Mouse (Mus musculus): ENCODE data around the gene Ankib1. TPM values are rescaled to one million over a fixed set of nuclear protein-coding genes. Genes with fewer than 3 reads are reported as not detected.
A peak's percentile ranks its signal among the peaks of the same experiment; 100 is the strongest.

Ankib1 gene
- polyA plus RNA-seq, 1 experiment, result 9.0 TPM

GRCm38 (mm10) chr5:3646991-3647707 lies 155.6 kb downstream of the Ankib1 start:
- no peak for TF ChIP-seq POLR2A (IDR thresholded peaks at IDR 0.05; ENCODE audit: control insufficient read depth, low read depth, low read length)
- no peak for TF ChIP-seq CTCF (IDR thresholded peaks at IDR 0.05; ENCODE audit: control insufficient read depth, insufficient read depth, insufficient replicate concordance, low read depth, low read length)
- H3K27ac ChIP-seq (ENCODE audit: control insufficient read depth, insufficient read depth, low read depth, low read length), result peak overlapping the region; percentile 86

DNA sequence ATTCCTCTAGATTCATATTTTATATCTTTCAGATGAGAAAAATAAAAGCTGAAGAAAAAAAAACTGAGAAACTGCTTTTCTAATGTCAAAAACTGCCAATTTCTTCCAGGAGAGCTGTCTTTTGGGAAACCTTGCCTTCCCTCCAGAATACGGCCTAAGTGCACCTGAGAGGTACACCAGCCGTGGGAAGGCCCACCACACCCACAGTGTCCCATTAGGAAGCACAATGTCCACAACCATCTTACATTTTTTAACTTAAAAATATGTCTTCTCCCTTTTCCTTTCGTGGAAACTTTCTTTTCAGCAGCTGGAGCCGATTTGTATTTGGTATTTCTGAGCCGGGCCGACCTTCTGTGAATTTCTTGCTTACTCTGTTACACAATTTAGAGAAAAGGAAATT lies 156.2 kb downstream of the Ankib1 start:
- peaks cover 2% of the 10 kb centered on the region; the same call in 1 of the 2 replicates for H3K4me1 ChIP-seq (ENCODE audit: control insufficient read depth, insufficient read depth, low read length)
- H3K4me3 ChIP-seq (ENCODE audit: control insufficient read depth, low read depth, low read length), result peak overlapping the region; percentile 52; the same call in 1 of the 2 replicates
- H3K36me3 ChIP-seq (ENCODE audit: control insufficient read depth, insufficient read depth, low read length), result no peaks in the 10 kb centered on the region
- H3K27me3 ChIP-seq (ENCODE audit: control insufficient read depth, insufficient read depth, low read length), result no peaks in the 10 kb centered on the region
- no peak overlapping the region for H3K27ac ChIP-seq (ENCODE audit: control insufficient read depth, insufficient read depth, low read depth, low read length)
- TF ChIP-seq CTCF (IDR thresholded peaks at IDR 0.05; ENCODE audit: control insufficient read depth, insufficient read depth, insufficient replicate concordance, low read depth, low read length) (no peak), POLR2A (IDR thresholded peaks at IDR 0.05; ENCODE audit: control insufficient read depth, low read depth, low read length) (no peak)

More at GRCm38 (mm10) chr5:3646991-3647707, 155.6 kb downstream of the Ankib1 start:
- Histone ChIP-seq H3K4me1 (ENCODE audit: control insufficient read depth, insufficient read depth, low read length) (peaks cover 2% of the 10 kb centered on the region; the same call in 1 of the 2 replicates), H3K36me3 (ENCODE audit: control insufficient read depth, insufficient read depth, low read length) (no peaks in the 10 kb centered on the region), H3K4me3 (ENCODE audit: control insufficient read depth, low read depth, low read length) (peak overlapping the region; percentile 92), H3K27me3 (ENCODE audit: control insufficient read depth, insufficient read depth, low read length) (no peaks in the 10 kb centered on the region)

- no peak overlapping the region for H3K27ac ChIP-seq (ENCODE audit: control insufficient read depth, insufficient read depth, low read depth, low read length)
- H3K36me3 ChIP-seq (ENCODE audit: control insufficient read depth, insufficient read depth, low read length), result peaks cover 3% of the 10 kb centered on the region; the same call in 1 of the 2 replicates
- H3K4me1 ChIP-seq (ENCODE audit: control insufficient read depth, insufficient read depth, low read length), result peaks cover 2% of the 10 kb centered on the region; the same call in 1 of the 2 replicates
- no peaks in the 10 kb centered on the region for H3K27me3 ChIP-seq (ENCODE audit: control insufficient read depth, insufficient read depth, low read length)
- TF ChIP-seq POLR2A (IDR thresholded peaks at IDR 0.05; ENCODE audit: control insufficient read depth, low read depth, low read length) (no peak), CTCF (IDR thresholded peaks at IDR 0.05; ENCODE audit: control insufficient read depth, insufficient read depth, insufficient replicate concordance, low read depth, low read length) (no peak)
- no peak overlapping the region for H3K4me3 ChIP-seq (ENCODE audit: control insufficient read depth, low read depth, low read length)
These were observed 157.4 kb downstream of the Ankib1 start for GRCm38 (mm10) chr5:3645326-3645725.

DNA sequence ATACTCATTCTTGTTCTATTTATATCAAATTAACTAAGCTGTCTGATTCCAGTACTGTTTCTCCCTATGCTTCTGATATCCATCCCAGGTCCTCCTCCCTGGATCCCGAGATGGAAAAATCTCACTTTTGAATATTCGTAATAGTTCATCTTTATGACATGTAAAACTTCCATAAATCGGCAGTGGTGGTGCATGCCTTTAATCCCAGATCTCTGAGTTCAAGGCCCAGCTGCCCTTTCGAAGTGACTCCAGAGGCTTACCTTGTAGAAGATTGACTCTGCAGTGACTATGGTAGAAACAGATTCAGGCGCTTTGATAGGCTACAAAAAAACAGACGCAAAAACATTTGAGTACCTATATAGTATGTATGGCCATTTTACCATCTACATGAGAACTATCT lies 158.1 kb downstream of the Ankib1 start:
- H3K4me1 ChIP-seq (ENCODE audit: control insufficient read depth, insufficient read depth, low read length), result peaks cover 2% of the 10 kb centered on the region; the same call in 1 of the 2 replicates
- no peak overlapping the region for H3K4me3 ChIP-seq (ENCODE audit: control insufficient read depth, low read depth, low read length)
- H3K36me3 ChIP-seq (ENCODE audit: control insufficient read depth, insufficient read depth, low read length), result peaks cover 3% of the 10 kb centered on the region; the same call in 1 of the 2 replicates
- no peaks in the 10 kb centered on the region for H3K27me3 ChIP-seq (ENCODE audit: control insufficient read depth, insufficient read depth, low read length)
- H3K27ac ChIP-seq (ENCODE audit: control insufficient read depth, insufficient read depth, low read depth, low read length), result no peak overlapping the region
- TF ChIP-seq POLR2A (IDR thresholded peaks at IDR 0.05; ENCODE audit: control insufficient read depth, low read depth, low read length) (no peak), CTCF (IDR thresholded peaks at IDR 0.05; ENCODE audit: control insufficient read depth, insufficient read depth, insufficient replicate concordance, low read depth, low read length) (no peak)

Other genes starting within 250 kb of the Ankib1 start
- gene 1700109H08Rik, start 231.4 kb downstream of the Ankib1 start, polyA plus RNA-seq (2012; rRNA removed), result 40.0 and 46.6 TPM in 2 replicates
- 2.5 and 3.8 TPM in 2 replicates for gene Pex1, start 206.9 kb downstream of the Ankib1 start, polyA plus RNA-seq (2012; rRNA removed)
- gene Rbm48, start 206.3 kb downstream of the Ankib1 start, polyA plus RNA-seq (2012; rRNA removed), result 6.4 and 10.9 TPM in 2 replicates
- gene Tmbim7, start 151.7 kb downstream of the Ankib1 start, polyA plus RNA-seq (2012; rRNA removed), result 186 and 244 TPM in 2 replicates
- 120 and 121 TPM in 2 replicates for gene Gatad1, start 145.7 kb downstream of the Ankib1 start, polyA plus RNA-seq (2012; rRNA removed)
- gene Krit1, start 259 bp upstream of the Ankib1 start, polyA plus RNA-seq (2012; rRNA removed), result 10.0 and 11.9 TPM in 2 replicates
- gene Lrrd1, start 42.2 kb upstream of the Ankib1 start, polyA plus RNA-seq (2012; rRNA removed), result 4.6 and 5.4 TPM in 2 replicates
- gene Mterf1a, start 91.0 kb upstream of the Ankib1 start, polyA plus RNA-seq (2012; rRNA removed), result 1.5 and 1.7 TPM in 2 replicates
- gene Akap9, start 125.1 kb upstream of the Ankib1 start, polyA plus RNA-seq (2012; rRNA removed), result 9.5 and 11.5 TPM in 2 replicates